23 mouse cellular contexts compared by ENCODE assay signal in genomic region chr2:46055729-46056128, GRCm38 (mm10).
DNase-seq lines count a peak whose midpoint lies in the region; ATAC-seq and TF ChIP-seq lines count a peak whose summit lies in the region.
"Had no signal": no experiment of that assay in that cellular context is flagged by ENCODE, and none has a peak within 500 bp of the region (broad histone marks: within the 10 kb centered on the region; RNA-seq: fewer than 3 reads in every experiment).

No protein-coding gene starts in this region.

- no peak for ATAC-seq in heart, embryonic 13.5 days (ENCODE audit: extremely low read depth, insufficient number of reproducible peaks, low FRiP score, low TSS enrichment)
- ATAC-seq in common myeloid progenitor, adult 5-6 weeks (replicated peaks; ENCODE audit: low read depth, poor library complexity, severe bottlenecking), result 0 out of 2 replicates have a peak, but pooled peaks have one; percentile 36
- no peak for ATAC-seq in midbrain, embryonic 13.5 days
- no peak for ATAC-seq in forebrain, embryonic 15.5 days (replicated peaks)
- ATAC-seq: hindbrain, embryonic 16.5 days had no signal

- peak overlapping the region; percentile 52 for H3K4me2 ChIP-seq in heart, embryonic 13.5 days
- no peak overlapping the region for H3K4me2 ChIP-seq in midbrain, embryonic 13.5 days (replicated peaks)
- no peak overlapping the region for H3K4me2 ChIP-seq in forebrain, embryonic 15.5 days (replicated peaks)
- H3K4me2 ChIP-seq: kidney, embryonic 15.5 days; limb, embryonic 12.5 days; liver, embryonic 15.5 days; neural tube, embryonic 15.5 days; stomach, embryonic 15.5 days had no signal

- H3K27me3 ChIP-seq in heart, embryonic 13.5 days (replicated peaks), result no peaks in the 10 kb centered on the region
- no peaks in the 10 kb centered on the region for H3K27me3 ChIP-seq in midbrain, embryonic 13.5 days
- H3K27me3 ChIP-seq in forebrain, embryonic 15.5 days, result no peaks in the 10 kb centered on the region
- H3K27me3 ChIP-seq: kidney, embryonic 15.5 days; limb, embryonic 12.5 days; liver, embryonic 15.5 days; neural tube, embryonic 15.5 days; stomach, embryonic 15.5 days had no signal

- no peaks in the 10 kb centered on the region for H3K36me3 ChIP-seq in heart, embryonic 13.5 days
- no peaks in the 10 kb centered on the region for H3K36me3 ChIP-seq in midbrain, embryonic 13.5 days
- H3K36me3 ChIP-seq in forebrain, embryonic 15.5 days, result no peaks in the 10 kb centered on the region
- H3K36me3 ChIP-seq: kidney, embryonic 15.5 days; limb, embryonic 12.5 days; liver, embryonic 15.5 days; neural tube, embryonic 15.5 days; stomach, embryonic 15.5 days had no signal

- H3K9ac ChIP-seq in heart, embryonic 13.5 days, result no peak overlapping the region
- H3K9ac ChIP-seq in midbrain, embryonic 13.5 days (replicated peaks), result no peak overlapping the region
- no peak overlapping the region for H3K9ac ChIP-seq in forebrain, embryonic 15.5 days (replicated peaks)
- H3K9ac ChIP-seq: kidney, embryonic 15.5 days; limb, embryonic 12.5 days; liver, embryonic 15.5 days; neural tube, embryonic 15.5 days; stomach, embryonic 15.5 days had no signal

- H3K4me3 ChIP-seq in heart, embryonic 13.5 days, result 0 out of 2 replicates have a peak overlapping the region, but pooled peaks have one; percentile 10
- peak overlapping the region; percentile 24 for H3K4me3 ChIP-seq in lung, adult 2 months (replicated peaks; ENCODE audit: extremely low read depth, low read depth, low read length)
- H3K4me3 ChIP-seq in midbrain, embryonic 13.5 days (replicated peaks), result no peak overlapping the region
- no peak overlapping the region for H3K4me3 ChIP-seq in forebrain, embryonic 15.5 days
- H3K4me3 ChIP-seq: erythroblast, embryonic 14.5 days; kidney, embryonic 15.5 days; limb, embryonic 12.5 days; liver, embryonic 15.5 days; neural tube, embryonic 15.5 days; stomach, embryonic 15.5 days had no signal

- no peak for TF ChIP-seq CTCF in lung, adult 2 months (IDR thresholded peaks at IDR 0.05; ENCODE audit: insufficient read depth, low read length)

- TF ChIP-seq POLR2A in lung, adult 2 months (IDR thresholded peaks at IDR 0.05; ENCODE audit: borderline replicate concordance, extremely low read depth, low read depth, low read length), result no peak

- H3K4me1 ChIP-seq in heart, embryonic 13.5 days, result no peaks in the 10 kb centered on the region
- no peaks in the 10 kb centered on the region for H3K4me1 ChIP-seq in lung, adult 2 months (ENCODE audit: control insufficient read depth, insufficient read depth, low read length)
- no peaks in the 10 kb centered on the region for H3K4me1 ChIP-seq in midbrain, embryonic 13.5 days (replicated peaks)
- 0 out of 2 replicates have a peak, but pooled peaks cover 2% of the 10 kb centered on the region for H3K4me1 ChIP-seq in forebrain, embryonic 15.5 days
- H3K4me1 ChIP-seq: kidney, embryonic 15.5 days; liver, embryonic 15.5 days; neural tube, embryonic 15.5 days; stomach, embryonic 15.5 days had no signal

- no peak for DNase-seq in heart, adult 8-10 months (ENCODE audit: low spot score)
- no peak for DNase-seq in lung, adult 2 months
- no peak for DNase-seq in lung, postnatal 25 days (ENCODE audit: low spot score)
- DNase-seq in A20 (ENCODE audit: low read depth, low spot score), result peak; percentile 86
- DNase-seq: adrenal gland, postnatal 36 days; cerebellum, adult 18-20 months; cerebellum, postnatal 10 days; gastrocnemius, postnatal 36 days; kidney, adult 18-20 months; kidney, postnatal 25 days; retina, postnatal 1 day; right cerebral cortex, postnatal 14 days had no signal

- no peak overlapping the region for H3K27ac ChIP-seq in heart, embryonic 13.5 days (replicated peaks)
- H3K27ac ChIP-seq in midbrain, embryonic 13.5 days, result no peak overlapping the region
- no peak overlapping the region for H3K27ac ChIP-seq in forebrain, embryonic 15.5 days (replicated peaks)
- H3K27ac ChIP-seq: kidney, embryonic 15.5 days; limb, embryonic 12.5 days; liver, embryonic 15.5 days; neural tube, embryonic 15.5 days; stomach, embryonic 15.5 days had no signal

- no peaks in the 10 kb centered on the region for H3K9me3 ChIP-seq in heart, embryonic 13.5 days
- H3K9me3 ChIP-seq in midbrain, embryonic 13.5 days, result no peaks in the 10 kb centered on the region
- no peaks in the 10 kb centered on the region for H3K9me3 ChIP-seq in forebrain, embryonic 15.5 days
- H3K9me3 ChIP-seq: kidney, embryonic 15.5 days; limb, embryonic 12.5 days; liver, embryonic 15.5 days; neural tube, embryonic 15.5 days; stomach, embryonic 15.5 days had no signal

- WGBS in heart, embryonic 13.5 days, result 60% methylated on average over 8 of the region's 8 CpGs
- WGBS in lung, adult 2 months, result 42% methylated on average over 8 of the region's 8 CpGs
- 88% methylated on average over 8 of the region's 8 CpGs for WGBS in midbrain, embryonic 13.5 days
- WGBS in forebrain, embryonic 15.5 days, result 90% methylated on average over 8 of the region's 8 CpGs

Comparison
In these comparisons a context has a peak if more than half of its experiments do, and no peak if none do; other contexts are left out.
1. H3K4me3 ChIP-seq: peak in heart, embryonic 13.5 days (single experiment) and lung, adult 2 months (single experiment); none in midbrain, embryonic 13.5 days (single experiment) and forebrain, embryonic 15.5 days (single experiment).